Mouse (Mus musculus) heart, adult 2 months (tissue): ENCODE measurements at regions not wholly inside any gene's neighbourhood (a gene's known extent, or its start where the extent isn't known, plus 50 kb on each side); places are given as distances from the start of the nearest gene placed in this dataset.

Experiments
- DNase-seq, 2 experiments: peaks; one replicate each; pipeline ENCODE4 v3.0.0; 2021
- H3K27ac ChIP-seq: fragments of 200-600 bp; 2 replicates; pipeline ENCODE4 v1.8.1; 2022
- H3K27me3 ChIP-seq: fragments of 200-500 bp; 2 replicates; pipeline ENCODE4 v1.6.1; 2012; ENCODE audit warnings: mild to moderate bottlenecking, low read length, inconsistent platforms, mixed read lengths; ENCODE audit not compliant: control insufficient read depth, insufficient read depth
- H3K36me3 ChIP-seq: fragments of 200-500 bp; 2 replicates; pipeline ENCODE4 v1.6.1; 2012; ENCODE audit warnings: low read length, inconsistent platforms; ENCODE audit not compliant: control insufficient read depth, insufficient read depth
- H3K4me1 ChIP-seq: fragments of 200-500 bp; 2 replicates; pipeline ENCODE4 v1.6.1; 2011; ENCODE audit warnings: low read length; ENCODE audit not compliant: control insufficient read depth, insufficient read depth
- H3K4me3 ChIP-seq: fragments of 200-600 bp; 2 replicates; pipeline ENCODE4 v1.8.1; 2022
- H3K79me2 ChIP-seq: fragments of 200-500 bp; replicated peaks from 2 replicates; pipeline ENCODE4 v1.6.1; 2012; ENCODE audit warnings: mild to moderate bottlenecking, inconsistent platforms, low read length, moderate library complexity, mixed read lengths; ENCODE audit not compliant: control insufficient read depth, insufficient read depth
- H3K9ac ChIP-seq: fragments of 200-500 bp; 2 replicates; pipeline ENCODE4 v1.6.1; 2012; ENCODE audit warnings: low read depth, mild to moderate bottlenecking, control low read depth, inconsistent platforms, low read length, mixed read lengths
- CTCF ChIP-seq: fragments of 200-600 bp; IDR thresholded peaks from 2 replicates; pipeline ENCODE4 v1.8.1; 2022; ENCODE audit warnings: antibody characterized with exemption, mild to moderate bottlenecking, moderate library complexity
- EP300 ChIP-seq: fragments of 200-500 bp; IDR thresholded peaks from 2 replicates; pipeline ENCODE4 v1.6.1; 2011; ENCODE audit warnings: low read depth, low read length, control low read depth; ENCODE audit not compliant: insufficient read depth
- POLR2A ChIP-seq: fragments of 200-500 bp; IDR thresholded peaks from 2 replicates; pipeline ENCODE4 v1.6.1; 2011; ENCODE audit warnings: mild to moderate bottlenecking, low read depth, low read length, control low read depth; ENCODE audit not compliant: insufficient read depth
- WGBS: fragments of 180-500 bp; shearing (Covaris S2); methylation state at CpG from one replicate; pipeline ENCODE4 v1.1.7; 2018; 5-methylcytosine and 5-hydroxymethylcytosine counted together
- intact Hi-C: fragments of 180-260 bp; cut with DNase I; formaldehyde crosslinking; loops from one replicate; pipeline ENCODE4 v1.15.1; 2025

DNA sequence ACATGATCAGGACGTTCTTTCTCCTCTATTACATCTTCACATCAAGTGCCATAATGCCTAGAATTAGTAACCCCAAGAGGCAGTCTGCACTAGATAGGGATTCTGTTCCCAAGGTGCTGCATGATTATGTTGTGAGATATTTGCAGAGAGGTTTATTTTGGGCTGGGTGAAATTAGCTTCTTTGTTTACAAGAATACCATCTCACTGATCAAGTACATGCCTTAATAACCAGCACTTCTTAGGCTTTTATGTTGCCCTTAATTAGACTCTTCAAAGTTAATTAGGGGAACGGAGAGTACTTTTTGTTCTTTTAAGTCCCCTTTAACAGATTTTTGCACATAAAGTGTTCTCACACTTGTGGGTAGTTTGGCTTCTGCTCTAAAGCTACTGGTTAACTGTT is 521.4 kb downstream of the Cetn3 start:
- intact Hi-C loops = no loop called here
- WGBS = 54% methylated on average over 2 of the region's 2 CpGs
- Histone ChIP-seq H3K79me2 (no peaks in the 10 kb centered on the region), H3K36me3 (no peaks in the 10 kb centered on the region), H3K9ac (no peak overlapping the region), H3K27ac (no peak overlapping the region), H3K4me3 (no peak overlapping the region), H3K27me3 (no peaks in the 10 kb centered on the region), H3K4me1 (no peaks in the 10 kb centered on the region)
- TF ChIP-seq EP300 = no peak
- TF ChIP-seq POLR2A = no peak
- TF ChIP-seq CTCF = no peak
- no peak for DNase-seq

DNA sequence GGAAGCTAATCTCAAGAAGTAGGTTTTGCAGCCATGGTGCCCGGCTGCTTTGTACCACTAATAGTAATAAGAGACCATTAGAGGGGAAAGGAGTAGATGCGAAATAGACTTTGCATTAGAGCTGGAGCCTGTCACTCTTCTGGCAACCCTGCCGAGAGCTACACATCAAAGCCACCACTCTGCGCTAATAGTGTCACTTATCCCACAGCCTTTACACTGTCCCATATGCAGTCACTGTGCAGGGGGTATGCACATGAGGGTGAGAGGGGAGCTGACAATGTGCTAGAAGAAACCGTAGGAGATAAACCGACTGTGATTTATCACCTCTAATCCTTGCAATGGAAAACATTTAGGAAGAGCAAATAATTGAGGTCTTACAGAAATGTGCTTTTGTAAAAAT is 522.2 kb downstream of the Cetn3 start:
- TF ChIP-seq POLR2A = no peak
- no peak for TF ChIP-seq EP300
- TF ChIP-seq CTCF = no peak
- no peak for DNase-seq
- intact Hi-C loops = no loop called here
- H3K4me1 ChIP-seq = no peaks in the 10 kb centered on the region
- H3K27me3 ChIP-seq = no peaks in the 10 kb centered on the region
- 66% methylated on average over 6 of the region's 6 CpGs for WGBS
- no peak overlapping the region for H3K4me3 ChIP-seq
- no peaks in the 10 kb centered on the region for H3K36me3 ChIP-seq
- no peak overlapping the region for H3K9ac ChIP-seq
- no peak overlapping the region for H3K27ac ChIP-seq
- no peaks in the 10 kb centered on the region for H3K79me2 ChIP-seq

- no peak for TF ChIP-seq EP300
- no peak for TF ChIP-seq POLR2A
- TF ChIP-seq CTCF = no peak
- H3K4me1 ChIP-seq = no peaks in the 10 kb centered on the region
- intact Hi-C loops = no loop called here
- no peaks in the 10 kb centered on the region for H3K27me3 ChIP-seq
- no peak for DNase-seq
- no peaks in the 10 kb centered on the region for H3K79me2 ChIP-seq
- no peaks in the 10 kb centered on the region for H3K36me3 ChIP-seq
- 76% methylated on average over 8 of the region's 8 CpGs for WGBS
- H3K9ac ChIP-seq = no peak overlapping the region
- no peak overlapping the region for H3K4me3 ChIP-seq
- H3K27ac ChIP-seq = no peak overlapping the region
Observed at GRCm38 (mm10) chr13:82308336-82308735, 525.5 kb downstream of the Cetn3 start.

GRCm38 (mm10) chr13:82316573-82317202 is 533.8 kb downstream of the Cetn3 start:
- Histone ChIP-seq H3K27ac (peak overlapping the region; percentile 18), H3K4me3 (no peak overlapping the region), H3K4me1 (peaks cover 1% of the 10 kb centered on the region), H3K27me3 (no peaks in the 10 kb centered on the region), H3K79me2 (no peaks in the 10 kb centered on the region), H3K9ac (no peak overlapping the region), H3K36me3 (peaks cover 7% of the 10 kb centered on the region)
- intact Hi-C loops = loop anchor here (2.0 to 10.0 kb wide), 2 partner anchors 58 to 108 kb away; no protein-coding TSS in a partner anchor
- 59% methylated on average over 5 of the region's 5 CpGs for WGBS
- TF ChIP-seq POLR2A (no peak), EP300 (no peak), CTCF (no peak)
- no peak for DNase-seq

GRCm38 (mm10) chr13:82317203-82317580 is 534.3 kb downstream of the Cetn3 start:
- H3K9ac ChIP-seq = no peak overlapping the region
- H3K27me3 ChIP-seq = no peaks in the 10 kb centered on the region
- intact Hi-C loops = loop anchor here (2.0 to 10.0 kb wide), 2 partner anchors 58 to 108 kb away; no protein-coding TSS in a partner anchor
- WGBS = 11% methylated on average over 2 of the region's 2 CpGs
- H3K27ac ChIP-seq = peak overlapping the region; percentile 18
- no peaks in the 10 kb centered on the region for H3K79me2 ChIP-seq
- peaks cover 7% of the 10 kb centered on the region for H3K36me3 ChIP-seq
- peaks cover 1% of the 10 kb centered on the region for H3K4me1 ChIP-seq
- DNase-seq = peak; percentile 20 to 26
- TF ChIP-seq POLR2A (no peak), EP300 (no peak), CTCF (no peak)
- no peak overlapping the region for H3K4me3 ChIP-seq

- intact Hi-C loops = loop anchor here (10.0 kb wide), 1 partner anchor 106 kb away; no protein-coding TSS in a partner anchor
- no peak overlapping the region for H3K4me3 ChIP-seq
- peaks cover 7% of the 10 kb centered on the region for H3K36me3 ChIP-seq
- H3K27ac ChIP-seq = no peak overlapping the region
- H3K79me2 ChIP-seq = no peaks in the 10 kb centered on the region
- H3K9ac ChIP-seq = no peak overlapping the region
- H3K27me3 ChIP-seq = no peaks in the 10 kb centered on the region
- no peak for DNase-seq
- WGBS = 88% methylated on average over 3 of the region's 3 CpGs
- TF ChIP-seq CTCF = no peak
- no peak for TF ChIP-seq EP300
- TF ChIP-seq POLR2A = no peak
- H3K4me1 ChIP-seq = peaks cover 1% of the 10 kb centered on the region
Observed at GRCm38 (mm10) chr13:82318395-82318794, 535.5 kb downstream of the Cetn3 start.
